Mouse (Mus musculus) right cerebral cortex, postnatal 4 days (tissue): ENCODE measurements around the gene Mob1a.
A peak's percentile ranks its signal among the peaks of the same experiment; 100 is the strongest.

Experiments
- DNase-seq: peaks from one replicate; pipeline ENCODE4 v3.0.0-alpha.2; 2022

The Mob1a gene

GRCm38 (mm10) chr6:83392166-83392780 lies 66.5 kb downstream of the Mob1a start:
- peak; percentile 64 for DNase-seq
